Mouse (Mus musculus) heart, embryonic 15.5 days (tissue): ENCODE results near the gene Abcc12. TPM values are rescaled to one million over a fixed set of nuclear protein-coding genes. Genes with fewer than 3 reads are reported as not detected.

Source experiments
- ATAC-seq: fragments of 200-750 bp; cut with Nextera tagmentation; replicated peaks from 2 replicates; pipeline ENCODE4 v1.8.0; 2017; ENCODE audit warnings: low read depth, moderate TSS enrichment; ENCODE audit not compliant: insufficient number of reproducible peaks, insufficient read depth, low FRiP score
- H3K27ac ChIP-seq: fragments of 300-500 bp; sonication (generic); 2 replicates; pipeline ENCODE4 v1.5.1; 2015; ENCODE audit warnings: mild to moderate bottlenecking, inconsistent platforms
- H3K27me3 ChIP-seq: fragments of 300-500 bp; sonication (generic); 2 replicates; pipeline ENCODE4 v1.6.1; 2015; ENCODE audit warnings: inconsistent platforms
- H3K36me3 ChIP-seq: fragments of 300-500 bp; sonication (generic); 2 replicates; pipeline ENCODE4 v1.6.1; 2015; ENCODE audit warnings: mild to moderate bottlenecking, inconsistent platforms
- H3K4me1 ChIP-seq: fragments of 300-500 bp; sonication (generic); replicated peaks from 2 replicates; pipeline ENCODE4 v1.6.1; 2015; ENCODE audit warnings: inconsistent platforms
- H3K4me2 ChIP-seq: fragments of 300-500 bp; sonication (generic); 2 replicates; pipeline ENCODE4 v1.6.1; 2015; ENCODE audit warnings: inconsistent platforms, mild to moderate bottlenecking, moderate library complexity
- H3K4me3 ChIP-seq: fragments of 300-500 bp; sonication (generic); 2 replicates; pipeline ENCODE4 v1.5.1; 2015; ENCODE audit warnings: mild to moderate bottlenecking, inconsistent platforms
- H3K9ac ChIP-seq: fragments of 300-500 bp; sonication (generic); 2 replicates; pipeline ENCODE4 v1.6.1; 2015; ENCODE audit warnings: mild to moderate bottlenecking, inconsistent platforms
- H3K9me3 ChIP-seq: fragments of 300-500 bp; sonication (generic); replicated peaks from 2 replicates; pipeline ENCODE4 v1.6.1; 2016; ENCODE audit warnings: inconsistent platforms
- WGBS: fragments of 180-500 bp; shearing (Covaris S2); methylation state at CpG from one replicate; pipeline ENCODE4 v1.1.7; 2015; ENCODE audit warnings: mixed read lengths; 5-methylcytosine and 5-hydroxymethylcytosine counted together
- polyA plus RNA-seq: library from polyadenylated mRNA; unstranded; fragments of >200 nt; fragmentation: Nextera tagmentation; extraction: Ambion mirVana; gene quantifications from 2 replicates; pipeline ENCODE4 v1.2.1, GENCODE M21; 2015

The Abcc12 gene
- polyA plus RNA-seq, 1 experiment from 2014 or later: 0.04 TPM

DNA sequence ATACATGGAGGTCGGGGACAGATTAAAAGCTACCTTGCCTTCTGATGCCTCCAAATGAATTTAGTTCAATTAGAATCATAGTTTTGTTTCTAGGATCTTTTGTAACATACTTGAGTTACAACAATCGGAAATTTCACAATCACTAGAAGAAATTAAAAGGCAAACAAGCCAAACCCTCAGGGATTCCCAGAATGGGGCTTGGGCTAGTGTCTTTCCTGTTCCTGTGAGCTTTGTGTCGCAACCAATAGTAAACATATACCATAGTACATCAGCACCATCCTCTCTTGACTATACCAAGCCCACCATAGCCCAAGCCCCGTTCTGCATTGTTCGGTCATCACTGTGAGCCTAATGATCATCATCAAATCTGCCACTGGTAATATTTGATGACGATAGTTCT, 18.8 kb upstream of the Abcc12 start:
- 80% methylated on average over 6 of the region's 6 CpGs for WGBS
- Histone ChIP-seq H3K9ac (no peak overlapping the region), H3K4me3 (no peak overlapping the region), H3K4me2 (no peak overlapping the region), H3K36me3 (no peaks in the 10 kb centered on the region), H3K9me3 (no peaks in the 10 kb centered on the region), H3K27ac (no peak overlapping the region), H3K4me1 (no peaks in the 10 kb centered on the region), H3K27me3 (no peaks in the 10 kb centered on the region)
- ATAC-seq: no peak

DNA sequence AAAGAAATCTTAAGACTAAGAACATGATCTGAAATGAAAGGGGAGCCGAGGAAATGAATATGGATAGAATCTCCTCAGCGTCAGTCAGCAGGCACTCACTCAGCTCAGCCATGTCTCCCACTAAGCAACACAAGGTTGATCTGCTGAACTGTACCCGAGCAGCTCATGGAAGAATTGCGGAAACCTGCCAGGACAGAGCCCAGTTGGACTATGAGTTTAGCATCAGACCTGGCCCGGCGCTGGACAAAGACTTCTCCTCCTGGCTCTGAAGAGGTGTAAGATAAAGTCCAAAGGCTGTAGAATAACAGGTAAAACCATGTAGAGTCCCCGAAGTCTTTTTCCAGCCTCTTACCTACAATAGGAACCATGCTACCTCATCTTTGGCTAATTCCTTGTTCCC, 17.2 kb upstream of the Abcc12 start:
- H3K36me3 ChIP-seq: no peaks in the 10 kb centered on the region
- H3K27me3 ChIP-seq: no peaks in the 10 kb centered on the region
- H3K4me2 ChIP-seq: no peak overlapping the region
- WGBS: 79% methylated on average over 7 of the region's 7 CpGs
- no peak overlapping the region for H3K27ac ChIP-seq
- ATAC-seq: no peak
- no peak overlapping the region for H3K9ac ChIP-seq
- no peaks in the 10 kb centered on the region for H3K4me1 ChIP-seq
- no peak overlapping the region for H3K4me3 ChIP-seq
- H3K9me3 ChIP-seq: no peaks in the 10 kb centered on the region

DNA sequence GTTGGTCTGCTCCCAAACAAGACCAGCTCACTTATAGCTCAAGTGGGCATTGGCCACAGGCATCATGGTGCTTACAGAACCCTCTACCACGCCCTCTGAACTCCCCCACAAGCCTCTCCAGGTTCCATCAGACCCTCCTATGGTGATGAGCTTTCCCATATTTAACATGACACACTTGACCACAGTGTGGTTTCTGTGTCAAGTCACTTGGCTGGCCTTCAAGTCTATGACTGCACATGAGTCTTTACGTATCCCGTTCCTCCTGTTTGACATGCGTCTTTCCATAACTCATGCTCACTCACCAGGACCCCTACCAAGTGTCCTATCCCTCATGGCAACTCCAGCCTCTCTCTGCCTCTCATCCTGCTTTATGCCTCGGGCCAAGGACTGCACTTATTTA, 15.2 kb upstream of the Abcc12 start:
- no peaks in the 10 kb centered on the region for H3K9me3 ChIP-seq
- H3K9ac ChIP-seq: no peak overlapping the region
- no peak overlapping the region for H3K4me3 ChIP-seq
- no peak for ATAC-seq
- H3K4me2 ChIP-seq: no peak overlapping the region
- H3K4me1 ChIP-seq: no peaks in the 10 kb centered on the region
- WGBS: 78% methylated on average over 5 of the region's 5 CpGs
- no peaks in the 10 kb centered on the region for H3K27me3 ChIP-seq
- H3K36me3 ChIP-seq: no peaks in the 10 kb centered on the region
- no peak overlapping the region for H3K27ac ChIP-seq

DNA sequence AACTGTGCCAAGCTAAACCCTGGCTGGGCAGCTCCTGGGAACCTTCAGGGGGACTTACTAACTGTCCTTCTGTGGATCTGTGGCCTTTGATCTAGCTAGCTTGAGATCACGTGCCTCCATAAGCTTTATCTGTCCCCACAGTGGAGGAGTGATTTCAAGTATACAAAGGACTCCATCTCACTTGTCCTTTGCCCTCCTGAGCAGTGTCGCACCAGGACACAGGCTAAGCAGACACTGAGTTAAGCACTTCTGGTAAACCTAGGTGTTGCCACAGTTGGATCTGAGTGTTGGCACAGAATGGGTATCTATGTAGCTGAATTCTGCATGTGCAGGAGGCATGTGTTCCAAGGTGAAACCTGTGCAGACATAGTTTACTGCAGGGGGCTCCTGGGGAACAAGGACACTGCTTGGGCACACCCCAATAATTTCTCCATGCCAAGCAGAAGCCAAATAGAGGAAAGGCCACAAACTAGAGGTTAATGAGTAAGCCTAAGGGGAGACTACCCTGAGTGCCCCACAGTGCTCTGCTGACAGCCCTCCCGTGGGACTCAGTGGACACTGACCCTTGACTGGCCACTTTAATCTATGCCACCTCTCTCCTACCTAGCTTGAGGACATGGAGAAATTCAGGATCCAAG, 13.8 kb upstream of the Abcc12 start:
- no peaks in the 10 kb centered on the region for H3K27me3 ChIP-seq
- H3K9me3 ChIP-seq: no peaks in the 10 kb centered on the region
- no peak overlapping the region for H3K9ac ChIP-seq
- H3K4me2 ChIP-seq: no peak overlapping the region
- 60% methylated on average over 3 of the region's 3 CpGs for WGBS
- H3K4me1 ChIP-seq: no peaks in the 10 kb centered on the region
- no peak overlapping the region for H3K27ac ChIP-seq
- ATAC-seq: no peak
- H3K36me3 ChIP-seq: no peaks in the 10 kb centered on the region
- H3K4me3 ChIP-seq: no peak overlapping the region

DNA sequence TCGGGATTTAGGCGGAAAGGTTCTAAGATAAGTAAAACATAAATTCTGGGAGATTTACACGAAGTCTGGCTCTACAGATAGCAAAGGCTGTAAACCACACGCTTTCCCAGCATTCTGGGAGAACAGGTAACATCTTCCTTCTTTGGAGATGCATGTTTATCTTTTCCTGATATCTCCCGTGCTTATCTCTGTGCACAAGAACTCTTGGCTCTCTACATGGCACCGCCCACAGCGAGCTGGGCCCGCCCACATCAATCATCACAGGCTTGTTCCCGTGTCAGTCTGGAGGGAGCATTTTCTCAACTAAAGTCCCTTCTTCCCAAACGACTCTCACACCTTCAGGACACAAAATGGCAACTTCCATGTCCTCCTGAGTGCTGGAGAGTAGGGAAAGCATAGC, 12.6 kb upstream of the Abcc12 start:
- Histone ChIP-seq H3K9me3 (no peaks in the 10 kb centered on the region), H3K4me3 (no peak overlapping the region), H3K27me3 (no peaks in the 10 kb centered on the region), H3K4me1 (no peaks in the 10 kb centered on the region), H3K36me3 (no peaks in the 10 kb centered on the region), H3K4me2 (no peak overlapping the region), H3K9ac (no peak overlapping the region), H3K27ac (no peak overlapping the region)
- 49% methylated on average over 10 of the region's 10 CpGs for WGBS
- no peak for ATAC-seq

DNA sequence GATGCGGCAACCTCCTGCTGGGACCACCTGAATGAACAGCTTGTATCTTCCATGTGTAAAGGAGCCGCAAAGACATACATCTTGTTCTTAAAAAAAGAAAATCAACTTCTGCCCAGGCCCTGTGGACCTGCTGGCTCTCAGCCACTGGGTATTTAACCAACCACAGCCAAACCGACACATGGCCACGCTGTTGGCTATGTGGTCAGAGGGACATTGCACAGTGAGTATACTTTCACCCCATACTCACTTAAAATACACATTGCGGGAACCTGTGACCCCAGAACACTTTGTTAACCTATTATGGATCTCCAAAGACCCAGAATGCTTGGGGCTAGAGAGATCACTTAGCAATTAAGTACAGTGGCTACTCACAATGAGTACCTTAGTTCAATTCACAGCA, 7.9 kb upstream of the Abcc12 start:
- Histone ChIP-seq H3K4me1 (no peaks in the 10 kb centered on the region), H3K4me3 (no peak overlapping the region), H3K27ac (no peak overlapping the region), H3K27me3 (no peaks in the 10 kb centered on the region), H3K9ac (no peak overlapping the region), H3K36me3 (no peaks in the 10 kb centered on the region), H3K4me2 (no peak overlapping the region), H3K9me3 (no peaks in the 10 kb centered on the region)
- ATAC-seq: no peak
- 82% methylated on average over 5 of the region's 5 CpGs for WGBS

DNA sequence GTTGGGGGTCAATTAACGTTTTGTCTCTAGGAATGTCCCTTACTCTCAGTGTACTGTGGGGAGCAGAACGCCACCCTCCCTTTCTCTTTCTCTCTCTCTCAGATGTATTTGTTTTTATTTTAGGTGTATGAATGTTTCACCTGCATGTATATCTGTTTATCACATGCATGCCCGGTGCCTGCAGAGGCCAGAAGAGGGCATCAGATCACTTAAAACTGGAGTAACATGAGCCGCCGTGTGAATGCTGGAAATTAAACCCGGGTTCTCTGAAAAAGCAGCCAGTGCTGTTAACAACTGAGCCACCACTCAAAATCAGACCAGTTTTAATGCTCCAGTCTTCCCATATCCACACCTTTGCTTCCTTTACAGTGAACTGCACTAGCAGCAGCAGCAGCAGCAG, 6.2 kb upstream of the Abcc12 start:
- Histone ChIP-seq H3K9me3 (no peaks in the 10 kb centered on the region), H3K4me1 (no peaks in the 10 kb centered on the region), H3K27me3 (no peaks in the 10 kb centered on the region), H3K4me2 (no peak overlapping the region), H3K4me3 (no peak overlapping the region), H3K9ac (no peak overlapping the region), H3K27ac (no peak overlapping the region), H3K36me3 (no peaks in the 10 kb centered on the region)
- 51% methylated on average over 6 of the region's 6 CpGs for WGBS
- no peak for ATAC-seq

DNA sequence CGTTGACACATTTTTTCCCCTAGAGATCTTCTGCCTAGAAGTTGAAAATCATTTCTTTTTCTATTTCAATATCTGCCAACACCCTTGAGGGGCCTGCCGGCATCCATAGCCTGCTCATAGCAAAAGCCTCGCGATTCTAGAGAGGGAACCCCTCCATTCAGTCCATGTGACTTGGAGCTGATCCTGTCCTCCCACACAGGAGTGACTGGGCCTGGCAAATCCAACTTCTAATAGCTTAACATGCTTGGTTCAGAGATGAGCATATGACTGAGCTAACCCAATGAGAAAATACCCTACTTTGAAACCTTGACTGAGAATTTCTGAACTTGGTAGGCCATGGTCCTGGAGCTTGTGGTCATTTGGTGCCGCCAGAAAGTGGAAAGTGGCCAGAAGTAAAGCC, 5.6 kb upstream of the Abcc12 start:
- H3K27me3 ChIP-seq: no peaks in the 10 kb centered on the region
- no peaks in the 10 kb centered on the region for H3K9me3 ChIP-seq
- H3K4me1 ChIP-seq: no peaks in the 10 kb centered on the region
- H3K36me3 ChIP-seq: no peaks in the 10 kb centered on the region
- no peak overlapping the region for H3K4me3 ChIP-seq
- H3K4me2 ChIP-seq: no peak overlapping the region
- H3K27ac ChIP-seq: no peak overlapping the region
- H3K9ac ChIP-seq: no peak overlapping the region
- WGBS: 39% methylated on average over 5 of the region's 5 CpGs
- no peak for ATAC-seq

DNA sequence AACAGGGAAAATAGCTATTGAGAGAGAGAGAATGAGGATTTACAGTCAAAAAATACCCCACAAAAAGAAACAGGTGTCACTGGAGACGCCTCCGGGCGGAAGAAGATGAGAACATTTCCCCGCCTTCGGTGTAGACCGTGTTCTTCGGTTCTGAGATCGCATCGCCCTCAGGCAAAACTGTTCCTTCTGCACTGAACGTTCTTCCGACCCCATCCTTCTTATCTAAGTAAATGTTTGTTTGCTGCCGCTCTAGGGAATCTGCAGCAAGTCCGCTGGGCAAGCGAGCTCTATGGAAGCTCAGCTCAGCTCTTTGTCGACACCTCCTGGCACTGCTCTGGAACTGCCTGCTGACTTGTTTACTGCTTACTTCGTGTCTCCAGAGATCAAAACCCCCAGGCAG, 5.0 kb upstream of the Abcc12 start:
- Histone ChIP-seq H3K4me3 (peak overlapping the region; percentile 52), H3K4me1 (no peaks in the 10 kb centered on the region), H3K36me3 (no peaks in the 10 kb centered on the region), H3K9ac (0 out of 2 replicates have a peak overlapping the region, but pooled peaks have one; percentile 23), H3K4me2 (peak overlapping the region; percentile 83), H3K27me3 (no peaks in the 10 kb centered on the region), H3K9me3 (no peaks in the 10 kb centered on the region), H3K27ac (no peak overlapping the region)
- WGBS: 2% methylated on average over 16 of the region's 16 CpGs
- no peak; the same call in 1 of the 2 replicates for ATAC-seq

DNA sequence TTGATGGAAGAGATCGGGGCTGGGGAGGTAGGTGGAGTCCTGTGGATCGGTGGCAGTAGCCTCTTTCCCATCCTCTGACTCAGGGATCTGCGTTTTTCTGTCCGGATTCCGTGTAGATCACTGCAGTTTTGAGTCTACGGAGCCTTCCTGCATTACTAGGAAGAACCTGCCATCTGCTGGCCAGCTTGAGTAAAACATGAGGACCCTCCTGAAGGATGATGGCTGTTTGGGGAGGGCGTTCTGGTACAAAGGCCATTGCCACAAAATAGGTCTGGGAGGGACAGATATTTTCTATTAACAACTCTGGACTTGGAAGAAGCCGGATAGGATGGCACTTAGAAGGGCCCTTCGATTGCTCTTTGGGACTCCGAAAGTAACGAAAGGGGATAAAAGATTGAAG, 4.6 kb upstream of the Abcc12 start:
- no peaks in the 10 kb centered on the region for H3K9me3 ChIP-seq
- 0 out of 2 replicates have a peak overlapping the region, but pooled peaks have one; percentile 23 for H3K9ac ChIP-seq
- no peaks in the 10 kb centered on the region for H3K4me1 ChIP-seq
- peak overlapping the region; percentile 52 for H3K4me3 ChIP-seq
- ATAC-seq: peak; percentile 60; the same call in 1 of the 2 replicates
- H3K27ac ChIP-seq: no peak overlapping the region
- no peaks in the 10 kb centered on the region for H3K27me3 ChIP-seq
- no peaks in the 10 kb centered on the region for H3K36me3 ChIP-seq
- 8% methylated on average over 11 of the region's 11 CpGs for WGBS
- peak overlapping the region; percentile 83 for H3K4me2 ChIP-seq

DNA sequence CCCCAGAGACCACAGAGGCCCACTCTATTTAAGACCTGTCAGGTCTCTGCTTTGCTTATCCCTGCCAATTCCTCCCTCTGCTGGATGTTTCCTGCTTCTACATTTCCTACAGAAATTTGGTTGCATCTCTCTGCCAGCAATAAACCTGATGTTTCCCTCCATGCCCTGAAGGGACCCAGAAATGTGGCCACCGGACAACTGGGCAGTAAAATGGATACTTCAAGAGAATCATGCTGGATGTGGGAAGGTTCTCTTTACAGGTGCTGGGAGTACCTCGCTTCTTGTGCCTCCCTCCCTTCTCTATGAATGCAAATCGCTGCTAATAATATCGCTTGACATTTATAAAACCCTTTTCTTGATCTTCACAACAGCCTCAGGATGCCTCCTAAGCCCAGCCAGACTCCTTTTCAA, 1.4 kb upstream of the Abcc12 start:
- Histone ChIP-seq H3K36me3 (no peaks in the 10 kb centered on the region), H3K9ac (no peak overlapping the region), H3K27ac (no peak overlapping the region), H3K27me3 (no peaks in the 10 kb centered on the region), H3K4me3 (no peak overlapping the region), H3K4me1 (peaks cover 7% of the 10 kb centered on the region), H3K4me2 (no peak overlapping the region), H3K9me3 (no peaks in the 10 kb centered on the region)
- 74% methylated on average over 4 of the region's 4 CpGs for WGBS
- no peak for ATAC-seq

DNA sequence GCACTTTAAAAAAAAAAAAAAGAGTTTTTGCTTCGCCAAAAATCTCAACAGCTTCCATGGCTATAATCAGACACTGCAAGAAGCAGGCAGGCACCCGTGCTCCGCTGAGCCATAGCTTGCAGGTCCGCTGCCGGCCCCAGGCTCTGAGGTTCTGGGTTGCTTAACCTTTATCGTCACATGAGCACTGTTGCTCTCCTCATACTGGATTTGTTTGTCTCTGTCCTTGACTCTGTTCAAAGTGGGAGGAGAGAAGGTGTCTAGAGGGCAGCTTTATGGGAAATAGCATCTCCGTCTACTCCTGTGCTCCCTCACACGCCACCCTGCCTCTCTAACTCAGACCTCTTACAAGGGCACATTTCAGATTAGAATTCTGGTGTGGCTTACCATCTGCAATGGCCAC, 1.8 kb downstream of the Abcc12 start:
- ATAC-seq: no peak
- H3K4me1 ChIP-seq: peaks cover 7% of the 10 kb centered on the region
- WGBS: 66% methylated on average over 8 of the region's 8 CpGs
- no peaks in the 10 kb centered on the region for H3K27me3 ChIP-seq
- no peak overlapping the region for H3K4me3 ChIP-seq
- H3K27ac ChIP-seq: no peak overlapping the region
- H3K36me3 ChIP-seq: no peaks in the 10 kb centered on the region
- no peak overlapping the region for H3K4me2 ChIP-seq
- H3K9me3 ChIP-seq: no peaks in the 10 kb centered on the region
- no peak overlapping the region for H3K9ac ChIP-seq
